Mouse (Mus musculus) adrenal gland, postnatal 36 days (tissue): ENCODE results near the gene Igsf21. TPM values are rescaled to one million over a fixed set of nuclear protein-coding genes. Genes with fewer than 3 reads are reported as not detected.

ENCODE experiments used
- DNase-seq, 2 experiments: peaks; one replicate each; pipeline ENCODE4 v3.0.0; 2021; ENCODE audit warnings: mixed read lengths in 1 of 2
- total RNA-seq, 2 experiments: library from RNA; stranded (reverse); gene quantifications; 2 replicates each; pipeline ENCODE4 v1.2.3; 2021

The Igsf21 gene
- total RNA-seq, 2 experiments from 2014 or later: 2.9 to 3.7 TPM

DNA sequence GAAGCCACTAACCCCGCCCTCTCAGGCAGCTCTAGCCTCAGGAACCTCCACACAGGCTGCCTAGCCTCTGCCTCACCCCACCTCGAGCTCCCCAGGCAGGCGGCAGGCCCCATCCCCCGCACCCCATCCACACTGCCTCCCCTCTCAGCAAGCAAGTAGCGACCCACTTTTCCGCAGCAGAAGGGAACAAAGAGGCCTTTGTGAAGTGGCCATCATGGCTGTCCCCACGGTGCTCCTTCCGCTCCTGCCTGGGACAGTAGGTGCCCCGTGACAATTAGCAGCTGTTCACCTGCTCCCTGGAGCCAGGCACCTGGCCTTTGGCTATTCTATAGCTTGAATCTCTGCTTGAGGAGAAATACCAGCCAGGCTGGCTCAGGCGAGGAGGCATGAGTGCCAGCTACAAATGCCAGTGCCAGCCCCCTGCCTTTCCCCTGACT, 9.3 kb downstream of the Igsf21 start:
- DNase-seq: no peak

DNA sequence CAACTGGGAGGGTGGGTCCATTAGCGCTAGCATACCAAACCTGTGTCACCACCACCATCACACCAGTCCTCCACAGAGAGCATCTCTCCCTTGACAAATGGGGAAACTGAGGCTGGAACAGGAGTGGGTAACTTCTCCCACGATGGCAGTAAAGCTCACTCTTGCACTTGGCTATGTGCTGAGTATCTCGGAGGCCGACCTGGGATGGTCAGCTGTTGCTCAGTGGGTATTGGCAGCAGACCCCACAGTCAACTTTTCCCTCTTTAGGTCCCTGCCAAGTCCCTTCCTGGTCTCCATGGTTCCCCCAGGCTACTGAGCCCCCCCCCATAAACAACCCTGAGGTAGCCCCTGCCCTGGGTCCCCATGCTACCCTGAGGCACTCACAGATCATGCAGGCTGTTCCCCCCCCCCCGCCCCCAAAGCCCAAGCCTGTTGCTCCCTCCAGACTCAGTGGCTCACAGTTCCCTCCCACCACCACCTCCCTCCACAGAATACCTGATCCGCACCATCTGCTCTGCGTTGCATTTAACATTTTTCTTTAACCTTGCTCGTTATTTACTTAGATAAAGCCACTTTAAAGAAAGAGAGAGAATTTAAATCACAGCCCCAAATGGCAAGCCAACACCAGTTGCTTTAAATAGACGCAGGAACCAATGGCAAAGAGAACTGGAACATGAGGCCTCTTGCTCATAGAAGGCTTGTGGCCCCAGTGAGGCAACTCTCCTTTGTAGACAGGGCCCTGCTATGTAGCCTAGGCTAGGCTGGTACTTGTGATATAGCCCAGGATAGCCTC, 11.0 kb downstream of the Igsf21 start:
- DNase-seq: no peak

DNA sequence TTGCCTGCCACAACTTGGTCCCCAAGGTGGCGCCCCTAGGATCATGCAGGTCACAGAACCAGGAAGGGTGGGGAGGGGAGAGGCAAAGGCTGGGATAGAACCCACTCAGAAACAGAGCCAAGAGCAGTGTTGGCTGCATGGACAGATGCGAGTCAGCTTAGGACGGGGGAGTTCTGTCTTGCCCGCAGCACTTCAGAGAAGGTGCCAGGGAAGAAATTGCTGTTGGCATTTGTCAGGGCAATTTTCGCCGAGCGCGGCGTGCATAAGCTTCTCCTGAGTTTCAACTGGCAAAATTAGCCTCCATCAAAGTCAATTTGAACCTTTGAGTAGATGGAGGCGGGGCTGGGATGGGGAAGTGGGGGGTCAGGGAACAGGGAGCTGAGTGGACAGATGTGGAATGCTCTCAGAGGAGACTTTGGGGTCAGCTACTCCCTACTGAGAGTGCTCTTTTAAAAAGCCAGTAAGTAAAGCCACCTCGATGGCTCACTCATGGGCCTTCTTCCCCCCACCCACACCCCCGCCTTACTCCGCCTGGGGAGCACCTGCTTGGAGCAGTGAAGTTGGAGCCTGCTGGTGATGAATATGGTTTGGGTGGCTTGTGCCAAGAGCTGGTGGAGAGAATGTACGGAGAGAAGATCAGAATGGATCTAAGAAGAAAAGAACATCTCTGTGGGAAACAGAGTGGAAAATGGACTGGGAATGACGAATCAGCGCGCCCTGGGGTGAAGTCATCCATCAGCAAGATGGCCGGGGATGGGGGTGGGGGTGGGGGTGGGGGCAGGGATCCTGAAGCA, 12.0 kb downstream of the Igsf21 start:
- no peak for DNase-seq

DNA sequence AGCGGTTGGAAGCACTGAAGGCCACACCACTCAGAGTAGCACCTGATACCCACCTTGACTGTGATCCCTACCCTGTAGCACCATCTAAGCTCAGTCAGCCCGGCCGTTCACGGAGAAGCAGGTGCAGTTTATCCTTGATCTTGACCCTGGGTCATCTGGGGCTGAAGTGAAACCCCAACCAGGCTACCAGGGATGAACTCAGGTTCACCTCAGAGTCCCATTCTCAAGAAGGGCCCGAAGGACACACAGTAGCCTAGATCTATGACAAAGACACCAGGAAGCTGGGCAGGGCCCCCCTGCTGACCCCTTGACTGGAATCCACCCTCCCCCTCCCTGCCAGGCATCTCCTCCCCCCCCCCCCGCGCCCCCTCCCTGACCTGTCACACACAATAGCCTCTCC, 18.7 kb downstream of the Igsf21 start:
- DNase-seq: no peak

DNA sequence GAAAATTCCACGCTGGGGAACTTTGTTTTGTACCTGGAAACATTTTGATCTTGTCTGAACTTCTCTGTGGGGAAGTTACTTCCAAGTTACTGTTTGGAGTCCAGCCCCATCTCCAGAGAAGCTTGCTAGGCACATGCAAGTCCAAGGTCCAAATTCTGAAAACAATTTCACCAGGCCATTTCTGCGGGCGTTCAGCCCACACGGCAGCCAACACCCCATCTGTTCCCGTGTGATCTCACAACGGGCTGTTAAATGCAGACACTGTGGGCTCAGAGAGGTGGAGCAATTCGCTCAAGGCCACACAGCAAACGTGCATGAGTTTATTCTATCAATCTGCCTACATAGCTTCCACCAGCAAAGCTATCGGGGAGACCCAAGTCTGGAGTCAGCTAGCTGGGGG, 21.4 kb downstream of the Igsf21 start:
- DNase-seq: no peak

DNA sequence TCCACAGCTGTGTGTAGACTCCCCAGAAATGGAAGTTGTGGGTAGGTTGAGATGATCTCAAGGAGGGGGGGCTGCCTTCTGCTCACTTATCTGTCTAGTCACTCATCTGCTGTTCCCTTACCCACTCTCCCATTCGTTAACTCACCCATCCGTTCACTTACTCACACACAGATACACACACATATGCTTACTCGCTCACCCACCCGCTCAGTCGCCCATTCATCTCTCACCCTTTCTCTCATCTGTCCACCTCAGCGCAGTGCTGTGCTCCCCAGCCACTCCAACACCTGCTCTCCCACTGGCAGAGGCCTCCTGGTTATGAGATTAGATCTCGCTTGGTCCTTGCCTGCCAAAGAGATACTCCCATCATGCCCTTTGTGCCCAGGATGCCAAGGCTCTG, 22.1 kb downstream of the Igsf21 start:
- DNase-seq: no peak

DNA sequence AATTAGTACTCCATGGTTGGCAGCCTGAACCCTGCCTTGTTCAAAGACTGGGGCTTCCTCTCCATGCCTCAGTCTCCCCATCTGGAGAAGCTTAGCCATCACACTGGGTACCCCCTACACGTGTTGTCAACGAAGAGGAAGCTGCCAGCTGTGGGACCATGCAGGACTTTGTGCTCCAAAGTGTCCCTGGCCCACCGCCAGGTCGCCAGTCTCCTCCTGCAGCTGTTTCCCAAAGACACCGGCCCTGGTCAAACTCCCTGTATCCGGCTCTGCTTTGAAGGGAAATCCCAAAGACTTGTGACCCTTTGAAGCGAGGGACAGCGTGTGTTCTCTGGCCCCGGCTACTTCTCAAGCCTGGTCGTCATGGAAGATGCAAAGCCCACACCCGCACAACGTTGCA, 23.5 kb downstream of the Igsf21 start:
- DNase-seq: peak in 1 of 2 experiments; percentile 44

DNA sequence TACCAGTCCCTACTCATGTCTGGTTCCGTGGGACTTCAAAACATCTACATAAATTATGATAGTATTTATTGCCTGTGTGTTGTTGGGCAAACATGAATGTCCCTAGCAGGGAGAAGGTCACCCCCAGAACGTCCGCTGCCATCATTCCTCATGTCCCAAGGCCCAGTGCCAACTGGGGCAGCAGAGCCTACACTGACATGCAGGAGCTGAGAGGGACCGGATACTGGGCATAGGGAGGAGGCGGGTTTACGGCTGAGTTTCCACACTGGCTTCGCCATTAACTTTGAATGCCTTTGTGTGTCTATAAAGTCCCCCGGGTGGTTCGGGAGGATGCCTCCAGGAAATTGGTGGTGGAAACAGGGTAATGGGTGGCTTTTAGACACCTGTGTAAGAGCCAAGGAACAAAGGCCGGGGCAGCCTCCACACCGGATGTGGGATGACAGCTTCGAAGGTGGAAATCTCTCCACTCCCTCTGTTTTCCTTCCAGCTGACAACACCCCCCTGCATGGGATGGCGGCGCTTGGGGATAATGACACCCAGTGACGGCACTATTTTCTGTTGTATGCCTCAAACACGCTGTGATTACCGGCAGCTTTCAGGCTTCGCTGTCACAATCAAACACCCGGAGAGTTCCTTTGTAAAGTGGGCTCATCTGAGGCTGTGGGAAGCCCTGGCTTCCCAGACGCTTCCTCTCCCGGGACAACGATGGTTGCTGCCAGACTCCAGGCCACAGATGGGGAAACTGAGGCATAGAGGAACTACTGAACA, 26.1 kb downstream of the Igsf21 start:
- peak; percentile 86 to 87 for DNase-seq

DNA sequence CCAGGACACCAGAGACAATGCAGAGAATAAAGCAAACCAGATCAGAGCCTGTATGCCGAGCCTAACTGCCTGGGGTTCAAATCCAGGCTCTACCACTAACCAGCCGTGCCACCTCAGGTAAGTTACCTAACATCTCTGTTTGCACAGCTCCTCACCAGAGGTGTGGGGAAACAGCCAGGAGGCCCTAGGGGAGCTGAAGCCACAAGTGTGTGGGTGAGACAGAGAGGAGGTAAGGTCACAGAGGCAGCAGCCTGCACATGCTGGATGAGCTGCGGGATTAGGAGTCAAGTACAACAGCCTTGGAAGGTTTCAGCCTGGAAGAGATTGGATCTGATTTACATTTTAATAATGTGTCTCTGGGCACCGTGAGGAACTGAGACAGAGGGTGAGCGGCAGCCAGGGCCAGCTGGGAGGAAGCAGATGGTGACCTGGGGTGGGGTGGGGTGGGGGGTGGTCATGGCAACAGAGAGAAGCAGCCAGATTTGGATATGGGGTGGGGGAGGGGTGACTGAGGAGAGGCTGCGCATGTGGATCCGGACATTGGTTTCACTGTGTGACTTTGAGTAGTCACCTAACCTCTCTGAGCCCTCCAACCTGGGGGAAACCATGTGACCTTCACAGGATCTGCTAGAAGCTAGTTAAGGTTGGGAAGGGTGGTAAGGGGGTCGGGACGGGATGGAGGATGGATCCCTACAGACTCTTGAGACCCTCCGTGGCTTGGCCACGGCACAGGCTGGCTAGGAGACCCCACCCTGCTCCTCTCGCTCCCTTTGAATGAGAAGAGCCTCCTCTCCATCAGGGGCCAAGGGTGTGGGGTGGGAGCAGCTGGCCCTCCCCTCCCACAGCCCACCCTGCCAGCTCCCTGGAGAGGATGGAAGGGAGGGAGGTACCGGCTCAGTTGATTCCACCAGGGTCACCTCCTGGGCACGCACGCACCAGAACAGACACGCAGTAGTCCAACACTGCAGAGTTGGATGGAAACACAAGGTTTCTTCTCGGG, 27.4 kb downstream of the Igsf21 start:
- DNase-seq: no peak

DNA sequence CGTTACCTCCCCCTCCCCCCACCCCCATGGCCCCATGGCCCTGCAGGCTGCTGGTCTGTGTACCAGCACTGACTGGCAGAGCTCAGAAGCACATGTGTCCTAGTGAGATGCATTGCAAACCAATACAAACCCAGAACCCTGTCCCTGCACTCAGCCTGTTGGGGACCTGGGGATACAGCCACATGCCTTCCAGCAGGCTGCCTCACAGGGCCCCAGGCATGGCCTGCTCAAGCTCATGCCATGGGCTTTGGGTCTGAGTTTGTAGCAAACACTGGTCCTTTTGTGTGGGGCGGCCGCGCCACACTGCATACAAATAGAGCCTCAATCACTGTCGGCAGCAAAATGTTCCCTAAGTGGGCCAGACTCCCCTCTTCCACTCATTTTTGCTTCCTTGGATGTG, 28.2 kb downstream of the Igsf21 start:
- DNase-seq: no peak

DNA sequence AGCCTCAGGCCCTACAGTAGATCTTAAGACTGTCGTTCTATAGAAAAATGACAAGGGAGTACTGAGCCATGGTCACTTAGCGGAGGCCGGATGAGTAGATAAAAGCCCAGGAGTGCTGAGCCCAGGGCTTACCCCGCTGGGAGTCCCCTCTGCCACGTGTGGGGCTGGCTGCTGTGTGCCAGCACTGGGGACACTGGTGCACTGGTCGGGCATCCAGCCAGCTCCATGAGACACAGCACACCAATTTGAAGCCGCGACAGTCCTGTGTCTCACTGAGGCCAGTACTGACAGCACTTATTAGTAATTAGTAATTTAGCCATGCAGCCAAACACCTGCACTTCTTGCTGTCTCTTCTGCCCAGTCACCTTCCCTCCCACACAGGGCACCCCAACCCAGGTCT, 28.6 kb downstream of the Igsf21 start:
- DNase-seq: no peak

DNA sequence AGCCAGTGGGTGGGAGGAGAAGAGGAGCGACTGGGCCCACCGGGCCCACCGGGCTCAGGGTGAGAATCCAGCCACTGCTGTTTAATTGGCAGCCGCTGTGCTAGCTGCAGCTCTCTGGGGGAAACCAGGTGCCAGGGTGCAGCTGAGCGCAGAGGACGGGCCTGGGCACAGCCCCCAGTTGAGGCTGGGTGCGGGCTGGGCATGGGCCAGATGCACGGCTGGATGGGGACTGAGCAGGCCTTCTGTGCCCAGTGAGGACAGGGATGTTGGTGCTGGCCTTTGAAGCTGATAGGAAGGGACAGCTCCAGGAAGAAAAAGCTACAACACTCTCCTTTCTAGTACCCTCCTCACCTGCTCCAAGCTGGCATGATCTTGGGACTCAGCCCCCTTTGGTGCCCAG, 30.5 kb downstream of the Igsf21 start:
- no peak for DNase-seq

DNA sequence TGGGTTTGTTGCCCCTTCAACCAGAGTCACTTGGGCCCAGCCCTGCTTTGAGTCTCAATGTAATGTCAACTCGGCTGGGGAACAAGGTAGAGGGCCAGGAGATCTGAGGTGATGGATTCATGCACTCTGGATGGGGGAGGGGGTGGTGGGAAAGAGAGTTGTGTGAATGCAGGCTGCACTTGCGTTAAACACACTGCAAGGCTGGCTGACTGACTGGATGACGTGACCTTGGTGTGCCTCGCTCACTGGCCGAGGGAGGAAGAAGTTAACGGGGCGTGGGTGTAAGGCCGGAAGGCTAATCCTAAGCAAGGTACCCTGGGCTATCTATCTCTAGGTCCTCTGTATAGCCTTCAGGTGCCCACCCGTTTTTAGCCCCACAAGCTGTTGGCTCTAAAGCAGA, 31.4 kb downstream of the Igsf21 start:
- DNase-seq: peak; percentile 41 to 45

DNA sequence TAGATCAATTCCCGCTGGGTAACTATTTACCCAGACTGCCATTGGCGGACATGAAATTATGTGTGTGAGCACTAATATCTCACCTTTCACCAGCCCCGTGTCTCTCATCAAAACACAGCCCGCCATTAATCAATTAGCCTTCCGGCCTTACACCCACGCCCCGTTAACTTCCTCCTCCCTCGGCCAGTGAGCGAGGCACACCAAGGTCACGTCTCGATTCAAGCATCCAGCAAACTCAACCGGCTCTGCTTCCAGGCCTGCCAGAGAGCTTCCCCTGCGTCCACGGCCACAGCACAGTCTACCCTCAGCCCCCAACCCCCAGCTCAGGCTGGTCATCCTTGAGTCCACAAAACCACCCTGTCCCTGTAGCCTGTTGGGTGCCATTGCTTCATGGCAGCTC, 32.2 kb downstream of the Igsf21 start:
- peak; percentile 54 to 57 for DNase-seq

DNA sequence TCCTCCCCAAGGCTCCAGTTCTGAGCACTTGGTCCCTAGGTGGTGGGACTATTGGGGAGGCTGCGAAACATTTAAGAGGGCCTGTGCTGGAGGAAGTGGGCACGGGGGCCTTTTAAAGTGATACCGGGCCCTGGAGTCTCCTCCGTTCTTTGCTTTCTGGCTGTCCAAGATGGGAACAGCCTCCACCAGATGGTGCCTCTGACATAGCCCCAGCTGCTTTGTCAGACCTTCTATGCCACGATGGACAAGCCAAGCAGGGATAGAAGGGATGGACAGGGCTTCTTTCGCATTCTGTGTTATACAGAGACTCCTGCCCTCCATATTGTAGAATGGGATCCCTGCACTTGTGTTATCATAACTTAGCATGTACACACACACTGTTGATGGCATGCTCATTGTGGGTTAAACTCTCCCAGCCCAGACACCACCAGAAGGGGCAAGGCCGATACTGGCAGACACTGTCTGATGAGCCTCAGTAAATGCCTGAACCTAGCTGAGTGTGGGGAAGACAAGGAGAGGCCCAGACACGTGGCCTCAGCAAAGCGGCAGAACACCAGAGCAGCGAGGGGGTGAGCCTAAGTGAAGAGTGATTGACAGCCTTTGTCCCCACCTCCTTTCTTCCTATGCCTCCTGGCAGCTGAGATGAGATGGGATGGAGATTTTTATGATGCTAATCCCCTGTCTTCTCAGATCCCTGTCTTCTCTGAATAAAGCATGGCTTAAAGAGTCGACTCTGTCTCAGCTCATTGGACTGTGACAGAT, 36.3 kb downstream of the Igsf21 start:
- no peak for DNase-seq

DNA sequence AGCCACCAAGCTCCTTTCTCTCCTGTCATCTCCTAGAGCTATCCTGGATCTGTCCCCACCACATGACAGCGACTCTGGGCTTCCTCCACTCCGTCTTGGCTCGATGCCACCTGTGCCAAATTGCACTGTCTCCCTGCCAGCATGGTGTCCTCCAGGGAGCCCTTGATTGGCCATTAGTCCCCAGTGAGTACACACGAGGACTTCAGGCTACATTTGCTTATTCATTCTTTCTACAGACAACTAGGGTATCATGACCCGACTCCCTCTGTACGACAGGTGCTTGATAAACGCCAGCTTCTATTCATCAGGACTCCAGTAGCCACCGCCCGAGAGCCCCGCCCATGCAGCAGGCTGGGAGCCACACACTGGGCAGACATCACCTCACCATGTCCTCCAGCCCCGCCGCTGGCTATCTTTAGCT, 40.8 kb downstream of the Igsf21 start:
- DNase-seq: peak; percentile 72 to 84

DNA sequence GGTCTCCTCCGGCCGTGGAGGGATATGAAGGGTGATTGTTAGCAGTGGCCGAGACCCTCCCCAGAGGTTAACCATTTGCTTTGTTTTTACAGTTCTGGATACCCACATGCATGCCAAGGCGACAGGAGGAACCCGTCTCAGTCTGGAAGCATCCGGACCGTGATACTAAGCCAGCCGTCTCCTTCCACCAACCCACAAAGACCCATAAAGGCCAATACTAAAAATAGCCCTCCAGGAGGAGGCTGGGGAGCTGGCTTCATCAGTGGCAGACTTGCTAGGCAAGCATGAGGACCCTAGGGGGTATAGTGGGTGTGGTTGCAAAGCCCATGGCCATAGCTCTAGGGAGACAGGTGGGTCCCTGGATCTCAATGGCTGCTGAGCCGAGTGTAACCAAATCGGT, 41.8 kb downstream of the Igsf21 start:
- no peak for DNase-seq

DNA sequence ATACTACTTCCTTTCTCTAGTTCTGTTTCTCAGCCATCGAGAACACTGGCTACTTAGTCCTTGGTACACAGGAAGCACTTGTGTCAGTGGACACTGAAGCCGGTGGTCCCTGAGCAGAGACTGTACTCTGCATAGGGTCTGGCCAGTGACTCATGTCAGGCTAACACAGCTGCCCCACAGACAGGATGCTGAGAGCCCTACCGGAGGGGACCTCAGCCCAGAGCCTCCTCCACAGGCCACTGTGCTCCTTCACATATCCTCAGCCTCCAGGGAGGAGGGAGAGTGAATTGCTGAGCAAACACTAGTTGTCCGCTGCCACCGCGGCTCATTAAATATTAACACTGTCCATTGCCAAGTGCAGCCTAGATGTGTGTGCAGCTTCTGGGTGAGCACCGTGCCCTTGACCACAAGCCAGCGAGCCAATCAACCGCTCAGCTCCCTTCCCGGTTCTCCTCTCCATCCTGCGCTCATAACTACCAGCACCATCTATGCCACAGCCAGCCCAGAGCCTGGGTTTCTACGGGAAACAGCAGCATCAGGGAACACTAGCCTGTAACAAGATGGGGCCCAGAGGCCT, 42.8 kb downstream of the Igsf21 start:
- no peak for DNase-seq

DNA sequence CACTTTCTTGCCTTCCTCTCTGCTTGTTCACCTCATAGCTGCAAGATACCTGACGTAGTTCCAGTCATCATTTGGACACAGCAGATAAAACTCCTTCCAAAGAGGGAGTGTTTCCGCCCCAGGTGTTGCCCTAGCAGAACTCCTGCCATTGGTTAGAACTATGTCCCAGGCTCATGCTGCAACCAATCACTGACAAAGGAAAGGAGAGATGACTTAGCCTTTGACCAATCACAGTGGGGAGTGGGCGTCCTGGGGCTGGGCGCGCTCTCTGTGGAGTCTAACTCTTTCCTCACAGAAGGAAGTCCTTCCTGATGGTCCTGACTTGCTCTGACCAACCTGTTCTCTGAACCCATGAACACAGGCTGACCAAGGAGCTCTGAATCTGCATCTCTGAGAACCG, 44.4 kb downstream of the Igsf21 start:
- no peak for DNase-seq

DNA sequence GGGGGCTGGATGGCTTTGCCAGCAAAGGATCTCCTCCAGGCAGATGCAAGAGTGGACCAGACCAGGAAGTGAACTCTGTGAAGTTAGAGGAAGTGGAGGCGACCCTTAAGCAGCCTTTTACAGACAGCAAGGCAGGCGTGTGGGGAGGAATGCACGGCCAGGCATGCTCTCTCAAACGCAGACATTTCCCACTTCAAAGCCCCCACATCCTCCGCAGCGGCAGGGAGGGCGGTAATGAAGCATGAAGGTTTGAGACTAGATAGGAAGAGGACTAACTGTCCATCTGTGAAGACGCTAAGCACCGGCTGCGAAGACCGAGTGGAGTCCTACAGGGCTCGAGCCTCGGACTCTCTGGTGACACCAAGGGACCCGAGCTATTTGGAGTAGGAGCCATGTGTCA, 46.3 kb downstream of the Igsf21 start:
- DNase-seq: no peak
